Mouse (Mus musculus) hindbrain, embryonic 16.5 days (tissue): ENCODE measurements around the gene Nr5a2. TPM values are rescaled to one million over a fixed set of nuclear protein-coding genes. Genes with fewer than 3 reads are reported as not detected.

Source experiments
- ATAC-seq: fragments of 200-750 bp; cut with Nextera tagmentation; 2 replicates; pipeline ENCODE4 v1.8.0; 2017; ENCODE audit warnings: moderate TSS enrichment, moderate library complexity
- H3K27ac ChIP-seq: fragments of 300-500 bp; sonication (generic); 2 replicates; pipeline ENCODE4 v1.5.1; 2014; ENCODE audit warnings: low read depth, mild to moderate bottlenecking, control low read depth, low read length, moderate library complexity
- H3K27me3 ChIP-seq: fragments of 300-500 bp; sonication (generic); replicated peaks from 2 replicates; pipeline ENCODE4 v1.6.1; 2014; ENCODE audit warnings: low read length; ENCODE audit not compliant: control insufficient read depth, insufficient read depth
- H3K36me3 ChIP-seq: fragments of 300-500 bp; sonication (generic); 2 replicates; pipeline ENCODE4 v1.6.1; 2014; ENCODE audit warnings: mild to moderate bottlenecking, low read length, moderate library complexity, mixed read lengths; ENCODE audit not compliant: control insufficient read depth, insufficient read depth
- H3K4me1 ChIP-seq: fragments of 300-500 bp; sonication (generic); 2 replicates; pipeline ENCODE4 v1.6.1; 2014; ENCODE audit warnings: low read depth, low read length; ENCODE audit not compliant: control insufficient read depth, insufficient read depth
- H3K4me2 ChIP-seq: fragments of 300-500 bp; sonication (generic); 2 replicates; pipeline ENCODE4 v1.6.1; 2014; ENCODE audit warnings: mild to moderate bottlenecking, low read length, control low read depth, moderate library complexity
- H3K4me3 ChIP-seq: fragments of 300-500 bp; sonication (generic); 2 replicates; pipeline ENCODE4 v1.5.1; 2014; ENCODE audit warnings: mild to moderate bottlenecking, low read length, control low read depth, moderate library complexity
- H3K9ac ChIP-seq: fragments of 300-500 bp; sonication (generic); 2 replicates; pipeline ENCODE4 v1.6.1; 2014; ENCODE audit warnings: low read depth, mild to moderate bottlenecking, control low read depth, low read length, moderate library complexity
- H3K9me3 ChIP-seq: fragments of 300-500 bp; sonication (generic); 2 replicates; pipeline ENCODE4 v1.6.1; 2014; ENCODE audit warnings: mild to moderate bottlenecking, low read length, moderate library complexity; ENCODE audit not compliant: control insufficient read depth
- WGBS: fragments of 180-500 bp; shearing (Covaris S2); extraction: QIAGEN DNeasy Blood & Tissue Kit; methylation state at CpG from one replicate; pipeline ENCODE4 v1.1.7; 2014; 5-methylcytosine and 5-hydroxymethylcytosine counted together
- polyA plus RNA-seq: library from polyadenylated mRNA; unstranded; fragments of >200 nt; fragmentation: Nextera tagmentation; extraction: Ambion mirVana; gene quantifications from 2 replicates; pipeline ENCODE4 v1.2.1, GENCODE M21; 2015

Nr5a2 gene
- polyA plus RNA-seq, 1 experiment from 2014 or later = 0.55 TPM

DNA sequence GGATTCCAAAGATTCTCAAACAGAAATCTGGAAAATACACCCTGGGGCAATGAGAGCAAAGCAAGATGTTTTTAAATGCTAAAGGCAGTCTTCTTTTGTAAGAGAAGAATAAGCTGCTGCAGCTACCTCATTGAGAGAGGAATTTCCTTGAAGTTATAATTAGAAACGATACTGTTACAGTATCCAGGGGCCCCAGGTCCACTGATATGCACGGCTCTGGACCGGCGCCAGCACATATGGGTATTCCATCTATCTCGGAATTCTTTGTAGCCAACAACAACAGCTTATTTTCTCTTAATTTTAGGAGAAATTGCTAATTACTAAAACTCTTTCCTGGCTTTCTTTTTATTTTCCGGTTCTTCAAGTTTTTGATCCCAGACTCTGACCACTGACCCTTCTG, 91.3 kb downstream of the Nr5a2 start:
- no peak for ATAC-seq
- no peaks in the 10 kb centered on the region for H3K4me1 ChIP-seq
- 66% methylated on average over 6 of the region's 6 CpGs for WGBS
- no peak overlapping the region for H3K27ac ChIP-seq
- no peak overlapping the region for H3K4me3 ChIP-seq
- H3K27me3 ChIP-seq = no peaks in the 10 kb centered on the region
- H3K9ac ChIP-seq = no peak overlapping the region
- no peaks in the 10 kb centered on the region for H3K9me3 ChIP-seq
- H3K36me3 ChIP-seq = no peaks in the 10 kb centered on the region
- no peak overlapping the region for H3K4me2 ChIP-seq

DNA sequence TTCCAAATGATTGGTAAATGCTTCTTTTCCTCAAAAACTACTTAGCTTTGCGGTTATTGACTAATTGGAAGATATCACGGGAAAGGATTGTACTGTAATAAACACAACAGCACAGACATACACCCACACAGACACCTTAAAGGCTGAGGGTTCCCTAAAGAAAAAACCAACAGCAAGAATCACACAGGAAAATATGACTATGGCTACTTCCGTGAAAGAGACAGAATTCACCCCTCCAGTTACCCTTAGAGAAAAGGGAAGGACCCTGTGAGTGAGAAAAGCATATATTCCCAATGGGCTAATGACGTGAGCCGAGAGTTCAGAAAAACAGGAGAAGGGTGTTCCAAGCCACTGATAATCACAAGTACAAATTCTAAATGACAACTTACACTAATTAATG, 92.0 kb downstream of the Nr5a2 start:
- Histone ChIP-seq H3K27ac (no peak overlapping the region), H3K9ac (no peak overlapping the region), H3K4me2 (no peak overlapping the region), H3K27me3 (no peaks in the 10 kb centered on the region), H3K36me3 (no peaks in the 10 kb centered on the region), H3K9me3 (no peaks in the 10 kb centered on the region), H3K4me1 (no peaks in the 10 kb centered on the region), H3K4me3 (no peak overlapping the region)
- 85% methylated on average over 5 of the region's 5 CpGs for WGBS
- no peak for ATAC-seq

DNA sequence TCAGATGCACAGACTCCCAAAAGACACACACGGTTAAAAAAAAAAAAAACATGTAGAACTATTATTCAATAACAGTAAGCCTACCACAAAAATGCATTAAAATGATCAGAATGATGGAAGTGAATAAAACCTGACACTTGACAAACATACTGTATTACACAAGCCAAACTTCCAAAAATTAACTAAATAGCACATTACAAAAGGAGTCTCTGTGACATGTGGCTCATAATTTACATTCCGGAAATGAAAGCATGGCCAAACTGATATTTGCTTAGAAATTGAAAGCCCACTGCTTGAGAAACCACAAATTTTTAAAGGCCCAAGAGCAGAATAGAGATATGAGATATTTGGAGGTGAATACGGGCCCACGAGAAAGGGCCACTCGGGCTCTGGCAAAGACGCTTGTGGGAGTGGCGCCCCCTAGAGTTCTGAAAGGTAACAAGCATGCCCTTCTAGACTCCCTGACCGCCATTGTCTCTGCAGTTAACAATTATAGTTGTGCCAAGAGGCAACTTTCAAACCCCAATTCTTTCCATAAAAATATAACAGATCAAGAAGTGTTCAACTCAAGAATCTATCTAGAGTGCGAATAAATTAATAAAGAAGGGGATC, 93.7 kb downstream of the Nr5a2 start:
- Histone ChIP-seq H3K4me1 (no peaks in the 10 kb centered on the region), H3K9ac (no peak overlapping the region), H3K27me3 (no peaks in the 10 kb centered on the region), H3K9me3 (no peaks in the 10 kb centered on the region), H3K36me3 (no peaks in the 10 kb centered on the region), H3K4me2 (no peak overlapping the region), H3K27ac (no peak overlapping the region), H3K4me3 (no peak overlapping the region)
- no peak for ATAC-seq
- WGBS = 77% methylated on average over 9 of the region's 9 CpGs

DNA sequence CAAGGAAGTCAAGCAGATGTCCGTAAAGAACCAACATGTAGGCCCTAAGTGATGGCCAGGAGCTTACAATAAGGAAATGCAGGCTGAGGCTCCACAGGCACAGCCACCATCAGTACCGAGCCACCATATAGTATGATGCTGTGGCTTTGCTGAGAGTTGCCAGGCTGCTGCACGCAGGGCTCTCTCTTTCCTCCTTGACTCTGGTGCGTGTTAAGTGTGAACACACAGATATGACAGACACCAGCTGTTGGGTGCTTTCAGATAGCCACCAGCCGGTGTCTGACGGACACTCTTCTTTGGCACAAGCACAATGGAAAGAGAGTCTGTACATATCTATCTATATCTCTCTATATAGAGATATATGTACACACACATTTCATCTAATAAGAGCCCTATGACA, 97.0 kb downstream of the Nr5a2 start:
- H3K4me3 ChIP-seq = no peak overlapping the region
- no peak overlapping the region for H3K9ac ChIP-seq
- H3K27ac ChIP-seq = no peak overlapping the region
- no peak for ATAC-seq
- no peaks in the 10 kb centered on the region for H3K36me3 ChIP-seq
- no peak overlapping the region for H3K4me2 ChIP-seq
- H3K9me3 ChIP-seq = no peaks in the 10 kb centered on the region
- no peaks in the 10 kb centered on the region for H3K27me3 ChIP-seq
- no peaks in the 10 kb centered on the region for H3K4me1 ChIP-seq
- WGBS = 87% methylated on average over 6 of the region's 6 CpGs

DNA sequence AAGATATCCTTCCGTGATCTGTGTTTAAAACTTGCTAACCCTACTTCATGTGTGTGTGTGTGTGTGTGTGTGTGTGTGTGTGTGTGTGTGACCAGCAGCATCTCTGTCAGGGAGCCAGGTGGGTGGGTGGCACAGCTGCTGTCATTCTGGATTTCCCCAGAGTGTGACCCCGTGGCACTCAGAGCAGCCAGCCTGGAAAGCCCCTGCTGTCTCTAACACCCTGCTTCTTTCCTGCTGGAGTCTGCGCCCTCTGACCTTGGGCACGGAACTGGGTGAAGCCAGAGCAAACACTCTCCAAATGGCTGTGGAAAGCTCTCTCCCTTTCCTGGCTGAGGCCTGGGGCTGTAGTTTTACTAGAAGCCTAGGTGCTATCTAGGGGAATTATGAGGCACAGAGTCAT, 100.8 kb downstream of the Nr5a2 start:
- H3K36me3 ChIP-seq = no peaks in the 10 kb centered on the region
- H3K4me1 ChIP-seq = no peaks in the 10 kb centered on the region
- H3K4me3 ChIP-seq = no peak overlapping the region
- H3K4me2 ChIP-seq = no peak overlapping the region
- no peaks in the 10 kb centered on the region for H3K9me3 ChIP-seq
- H3K27ac ChIP-seq = no peak overlapping the region
- ATAC-seq = no peak
- H3K9ac ChIP-seq = no peak overlapping the region
- WGBS = 57% methylated on average over 4 of the region's 4 CpGs
- no peaks in the 10 kb centered on the region for H3K27me3 ChIP-seq

DNA sequence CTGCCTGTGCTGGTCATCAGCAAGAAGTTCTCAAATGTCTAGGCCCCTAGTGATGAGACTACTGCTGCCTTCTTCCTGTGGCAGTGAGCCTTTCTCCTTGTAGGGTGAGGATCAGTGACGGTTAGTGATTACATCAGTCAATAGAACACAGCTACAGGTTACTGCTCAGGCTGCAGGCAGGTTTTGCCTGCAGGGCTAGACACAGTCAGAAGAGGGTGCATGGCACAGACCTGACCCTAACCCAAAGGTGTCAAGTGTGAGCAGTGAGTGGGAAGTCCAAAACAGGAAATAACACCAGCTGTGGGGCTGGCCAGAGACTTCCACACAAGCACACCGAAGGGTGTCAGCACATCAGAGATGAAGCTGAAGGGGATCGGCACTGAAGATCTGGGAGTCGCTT, 101.5 kb downstream of the Nr5a2 start:
- 88% methylated on average over 4 of the region's 4 CpGs for WGBS
- Histone ChIP-seq H3K9ac (no peak overlapping the region), H3K9me3 (no peaks in the 10 kb centered on the region), H3K4me2 (no peak overlapping the region), H3K4me1 (no peaks in the 10 kb centered on the region), H3K36me3 (no peaks in the 10 kb centered on the region), H3K27ac (no peak overlapping the region), H3K27me3 (no peaks in the 10 kb centered on the region), H3K4me3 (no peak overlapping the region)
- ATAC-seq = no peak

DNA sequence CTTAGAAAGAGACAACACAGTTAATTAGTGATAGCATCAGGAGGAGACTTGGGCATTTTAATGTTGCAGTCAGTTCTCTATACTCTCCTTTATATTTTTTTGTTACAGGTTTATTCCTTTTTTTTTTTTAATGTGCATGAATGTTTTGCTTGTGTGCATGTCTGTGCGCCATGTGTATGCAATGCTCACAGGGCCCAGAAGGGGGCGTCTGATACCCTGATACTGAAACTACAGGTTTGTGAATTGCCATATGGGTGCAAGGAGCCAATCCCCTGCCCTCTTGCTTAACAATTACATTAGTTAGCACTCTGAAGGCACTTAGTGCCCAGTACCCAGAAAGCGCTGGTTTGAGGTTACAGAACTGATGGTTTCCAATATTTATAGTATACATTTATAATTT, 104.1 kb downstream of the Nr5a2 start:
- 92% methylated on average over 3 of the region's 3 CpGs for WGBS
- H3K9me3 ChIP-seq = no peaks in the 10 kb centered on the region
- no peaks in the 10 kb centered on the region for H3K4me1 ChIP-seq
- H3K27me3 ChIP-seq = no peaks in the 10 kb centered on the region
- H3K36me3 ChIP-seq = no peaks in the 10 kb centered on the region
- ATAC-seq = no peak
- no peak overlapping the region for H3K4me3 ChIP-seq
- no peak overlapping the region for H3K4me2 ChIP-seq
- H3K27ac ChIP-seq = no peak overlapping the region
- no peak overlapping the region for H3K9ac ChIP-seq

DNA sequence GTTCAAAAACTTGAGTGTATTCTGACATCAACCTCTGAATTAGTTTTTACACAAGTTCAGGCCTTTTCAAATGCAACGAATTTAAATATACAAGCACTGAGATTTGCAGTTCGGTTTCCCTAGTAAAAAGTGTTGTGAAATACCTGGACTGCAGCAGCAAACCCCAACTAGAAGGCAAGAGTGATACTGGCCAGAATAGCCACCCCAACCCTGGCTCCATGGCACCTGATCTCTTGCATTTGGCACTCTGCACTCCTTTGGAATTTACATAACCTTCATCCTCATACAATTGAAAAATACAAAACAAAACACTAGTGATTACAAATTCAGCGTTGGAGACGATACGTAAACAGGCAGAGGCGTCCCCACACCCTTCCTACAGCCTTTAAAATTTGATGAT, 111.5 kb downstream of the Nr5a2 start:
- no peak overlapping the region for H3K4me2 ChIP-seq
- no peak overlapping the region for H3K9ac ChIP-seq
- no peak overlapping the region for H3K27ac ChIP-seq
- H3K9me3 ChIP-seq = no peaks in the 10 kb centered on the region
- H3K36me3 ChIP-seq = no peaks in the 10 kb centered on the region
- WGBS = 68% methylated on average over 6 of the region's 6 CpGs
- no peak for ATAC-seq
- no peak overlapping the region for H3K4me3 ChIP-seq
- no peaks in the 10 kb centered on the region; the same call in 1 of the 2 replicates for H3K4me1 ChIP-seq
- H3K27me3 ChIP-seq = no peaks in the 10 kb centered on the region

DNA sequence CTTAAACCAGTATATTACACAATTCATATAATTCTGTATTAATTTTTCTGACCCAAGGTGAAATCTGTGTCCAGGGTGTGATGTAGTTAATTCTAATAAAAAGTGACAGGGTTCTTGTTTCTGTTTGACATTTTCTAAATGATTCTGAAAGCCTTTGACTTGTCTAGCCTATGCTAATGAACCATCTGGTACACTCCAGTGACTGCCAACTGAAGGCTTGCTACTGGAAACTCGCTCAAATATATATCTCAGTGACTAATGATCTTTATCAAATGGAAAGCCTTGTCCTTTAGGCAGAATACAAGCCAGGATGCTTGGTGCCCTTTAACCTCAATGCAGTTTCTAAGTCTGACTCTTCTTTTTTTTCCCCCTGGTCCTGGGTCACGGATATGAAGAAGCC, 114.2 kb downstream of the Nr5a2 start:
- no peaks in the 10 kb centered on the region for H3K36me3 ChIP-seq
- H3K4me2 ChIP-seq = no peak overlapping the region
- no peak overlapping the region for H3K27ac ChIP-seq
- H3K9ac ChIP-seq = no peak overlapping the region
- H3K4me1 ChIP-seq = no peaks in the 10 kb centered on the region; the same call in 1 of the 2 replicates
- H3K9me3 ChIP-seq = no peaks in the 10 kb centered on the region
- ATAC-seq = no peak
- no peaks in the 10 kb centered on the region for H3K27me3 ChIP-seq
- WGBS = 42% methylated on average over 2 of the region's 2 CpGs
- no peak overlapping the region for H3K4me3 ChIP-seq

DNA sequence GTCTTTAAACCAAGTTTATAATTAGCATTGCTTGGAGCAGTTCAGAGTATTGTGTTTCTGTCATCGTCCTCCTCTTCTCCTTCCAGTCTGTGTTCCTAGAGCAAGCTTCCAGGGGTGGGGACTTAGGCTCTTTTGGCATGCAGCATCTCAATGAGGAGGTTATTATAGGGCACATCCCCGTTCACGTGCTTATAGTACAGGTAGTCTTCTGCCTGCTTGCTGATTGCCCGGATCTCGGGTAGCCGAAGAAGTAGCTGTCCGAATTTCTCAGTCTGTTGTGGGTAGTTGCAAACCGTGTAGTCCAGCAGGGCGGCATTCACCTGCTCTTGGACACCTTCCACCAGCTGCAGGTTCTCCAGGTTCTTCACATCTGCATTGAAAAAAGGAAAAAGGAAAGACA, 114.9 kb downstream of the Nr5a2 start:
- H3K4me2 ChIP-seq = no peak overlapping the region
- no peaks in the 10 kb centered on the region for H3K9me3 ChIP-seq
- no peaks in the 10 kb centered on the region for H3K27me3 ChIP-seq
- no peak overlapping the region for H3K9ac ChIP-seq
- ATAC-seq = no peak
- no peaks in the 10 kb centered on the region; the same call in 1 of the 2 replicates for H3K4me1 ChIP-seq
- H3K4me3 ChIP-seq = no peak overlapping the region
- no peak overlapping the region for H3K27ac ChIP-seq
- WGBS = 83% methylated on average over 9 of the region's 9 CpGs
- no peaks in the 10 kb centered on the region for H3K36me3 ChIP-seq
